Mouse (Mus musculus) hindbrain, embryonic 11.5 days (tissue): ENCODE measurements at regions not wholly inside any gene's neighbourhood (a gene's known extent, or its start where the extent isn't known, plus 50 kb on each side); places are given as distances from the start of the nearest gene placed in this dataset.

Source experiments
- ATAC-seq: fragments of 200-750 bp; cut with Nextera tagmentation; 2 replicates; pipeline ENCODE4 v1.8.0; 2017; ENCODE audit warnings: mild to moderate bottlenecking, moderate TSS enrichment, moderate library complexity; ENCODE audit not compliant: low FRiP score
- DNase-seq: peaks from one replicate; pipeline ENCODE4 v3.0.0-alpha.2; 2015; ENCODE audit warnings: low spot score
- H3K27ac ChIP-seq: fragments of 300-500 bp; sonication (generic); 2 replicates; pipeline ENCODE4 v1.5.1; 2014; ENCODE audit warnings: mild to moderate bottlenecking, low read depth, low read length
- H3K27me3 ChIP-seq: fragments of 300-500 bp; sonication (generic); 2 replicates; pipeline ENCODE4 v1.6.1; 2014; ENCODE audit warnings: mild to moderate bottlenecking, low read length, moderate library complexity, mixed read lengths; ENCODE audit not compliant: control insufficient read depth, insufficient read depth
- H3K36me3 ChIP-seq: fragments of 300-500 bp; sonication (generic); 2 replicates; pipeline ENCODE4 v1.6.1; 2014; ENCODE audit warnings: mild to moderate bottlenecking, low read length, moderate library complexity, mixed read lengths; ENCODE audit not compliant: control insufficient read depth, insufficient read depth
- H3K4me1 ChIP-seq: fragments of 300-500 bp; sonication (generic); replicated peaks from 2 replicates; pipeline ENCODE4 v1.6.1; 2014; ENCODE audit warnings: low read length, mixed read lengths; ENCODE audit not compliant: control insufficient read depth, insufficient read depth
- H3K4me2 ChIP-seq: fragments of 300-500 bp; sonication (generic); replicated peaks from 2 replicates; pipeline ENCODE4 v1.6.1; 2014; ENCODE audit warnings: mild to moderate bottlenecking, low read depth, low read length
- H3K4me3 ChIP-seq: fragments of 300-500 bp; sonication (generic); 2 replicates; pipeline ENCODE4 v1.5.1; 2014; ENCODE audit warnings: low read depth, low read length
- H3K9ac ChIP-seq: fragments of 300-500 bp; sonication (generic); 2 replicates; pipeline ENCODE4 v1.6.1; 2014; ENCODE audit warnings: low read depth, low read length
- H3K9me3 ChIP-seq: fragments of 300-500 bp; sonication (generic); 2 replicates; pipeline ENCODE4 v1.6.1; 2016; ENCODE audit warnings: low read length; ENCODE audit not compliant: control insufficient read depth
- WGBS: fragments of 180-500 bp; shearing (Covaris S2); extraction: QIAGEN DNeasy Blood & Tissue Kit; methylation state at CpG from one replicate; pipeline ENCODE4 v1.1.7; 2014; 5-methylcytosine and 5-hydroxymethylcytosine counted together

- H3K4me3 ChIP-seq, result no peak overlapping the region
- peak overlapping the region; percentile 21; the same call in 1 of the 2 replicates for H3K4me2 ChIP-seq
- peak; percentile 96 for DNase-seq
Observed at GRCm38 (mm10) chr11:26961336-26961980, 367.7 kb upstream of the Vrk2 start.

GRCm38 (mm10) chr11:26956153-26956552, 362.4 kb upstream of the Vrk2 start:
- Histone ChIP-seq H3K4me2 (no peak overlapping the region), H3K4me3 (no peak overlapping the region), H3K27ac (no peak overlapping the region), H3K9ac (no peak overlapping the region), H3K4me1 (no peaks in the 10 kb centered on the region), H3K9me3 (no peaks in the 10 kb centered on the region), H3K27me3 (no peaks in the 10 kb centered on the region), H3K36me3 (no peaks in the 10 kb centered on the region)
- ATAC-seq (no peak), DNase-seq (no peak)
- WGBS, result 74% methylated on average over 3 of the region's 3 CpGs

More at GRCm38 (mm10) chr11:26961336-26961980, 367.7 kb upstream of the Vrk2 start:
- H3K9ac ChIP-seq, result peak overlapping the region; percentile 58; the same call in 1 of the 2 replicates
- H3K27me3 ChIP-seq, result no peaks in the 10 kb centered on the region
- H3K27ac ChIP-seq, result no peak overlapping the region
- no peaks in the 10 kb centered on the region for H3K9me3 ChIP-seq
- peak; percentile 98 for ATAC-seq
- WGBS, result 9% methylated on average over 5 of the region's 5 CpGs
- H3K36me3 ChIP-seq, result no peaks in the 10 kb centered on the region
- peaks cover 2% of the 10 kb centered on the region; the same call in 1 of the 2 replicates for H3K4me1 ChIP-seq

- H3K36me3 ChIP-seq, result no peaks in the 10 kb centered on the region
- no peaks in the 10 kb centered on the region for H3K4me1 ChIP-seq
- 16% methylated on average over 3 of the region's 3 CpGs for WGBS
- DNase-seq (peak; percentile 0), ATAC-seq (no peak)
- H3K4me2 ChIP-seq, result no peak overlapping the region
- H3K9ac ChIP-seq, result no peak overlapping the region
- no peak overlapping the region for H3K4me3 ChIP-seq
- H3K27me3 ChIP-seq, result no peaks in the 10 kb centered on the region
- H3K27ac ChIP-seq, result no peak overlapping the region
- no peaks in the 10 kb centered on the region for H3K9me3 ChIP-seq
Observed at GRCm38 (mm10) chr11:26931766-26932165, 338.0 kb upstream of the Vrk2 start.

DNA sequence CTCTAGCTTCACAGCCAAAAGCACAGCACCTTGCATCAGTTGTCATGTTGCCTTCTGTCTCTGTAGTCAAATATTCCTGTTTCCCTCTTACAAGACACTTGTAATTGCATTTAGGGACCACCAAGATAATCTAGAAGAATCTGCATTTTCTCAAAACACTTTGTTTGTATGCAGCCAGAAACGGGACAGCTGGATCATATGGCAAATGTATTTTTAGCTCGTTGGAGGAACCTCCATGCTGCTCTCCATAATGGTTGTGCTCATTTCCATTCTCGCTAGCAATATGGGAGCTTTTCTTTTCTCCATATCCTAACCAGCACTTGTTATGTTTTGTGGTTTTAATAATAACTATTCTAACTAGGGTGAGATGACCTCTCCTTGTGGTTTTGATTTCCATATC, 313.3 kb upstream of the Vrk2 start:
- H3K36me3 ChIP-seq, result no peaks in the 10 kb centered on the region
- no peaks in the 10 kb centered on the region for H3K27me3 ChIP-seq
- H3K9me3 ChIP-seq, result no peaks in the 10 kb centered on the region
- H3K4me3 ChIP-seq, result no peak overlapping the region
- H3K27ac ChIP-seq, result no peak overlapping the region
- no peak overlapping the region for H3K9ac ChIP-seq
- ATAC-seq (no peak), DNase-seq (no peak)
- H3K4me1 ChIP-seq, result no peaks in the 10 kb centered on the region
- no peak overlapping the region for H3K4me2 ChIP-seq
- WGBS, result 81% methylated on average over 3 of the region's 3 CpGs

DNA sequence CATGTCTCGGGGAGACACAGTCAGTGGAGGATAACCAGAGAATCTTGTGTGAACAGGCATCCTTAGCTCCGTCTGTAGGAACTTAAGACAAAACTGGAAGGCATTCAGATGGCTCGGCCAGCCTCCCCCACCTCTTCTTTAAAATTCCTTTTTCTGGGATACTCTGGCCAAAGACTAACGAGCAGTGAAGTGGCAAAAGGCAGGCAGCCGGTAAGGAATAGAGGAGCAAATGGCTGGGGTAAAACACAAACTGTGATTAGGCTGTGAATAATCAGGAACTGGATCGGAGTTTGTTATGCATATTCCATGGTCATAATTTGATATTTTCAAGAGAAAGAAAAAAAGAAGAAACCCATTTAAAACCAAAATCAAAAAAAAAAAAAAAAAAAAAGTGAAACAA, 287.8 kb upstream of the Vrk2 start:
- H3K27me3 ChIP-seq, result no peaks in the 10 kb centered on the region
- H3K9ac ChIP-seq, result no peak overlapping the region
- H3K4me2 ChIP-seq, result no peak overlapping the region
- no peak overlapping the region for H3K27ac ChIP-seq
- 65% methylated on average over 6 of the region's 6 CpGs for WGBS
- H3K4me1 ChIP-seq, result no peaks in the 10 kb centered on the region
- DNase-seq (no peak), ATAC-seq (no peak)
- H3K4me3 ChIP-seq, result no peak overlapping the region
- no peaks in the 10 kb centered on the region for H3K36me3 ChIP-seq
- H3K9me3 ChIP-seq, result no peaks in the 10 kb centered on the region
